Mouse (Mus musculus): ENCODE results near the gene Lhfpl2. TPM values are rescaled to one million over a fixed set of nuclear protein-coding genes. Genes with fewer than 3 reads are reported as not detected.
A peak's percentile ranks its signal among the peaks of the same experiment; 100 is the strongest.

The Lhfpl2 gene
- total RNA-seq, 2 experiments from 2014 or later: 14.3 to 15.8 TPM

DNA sequence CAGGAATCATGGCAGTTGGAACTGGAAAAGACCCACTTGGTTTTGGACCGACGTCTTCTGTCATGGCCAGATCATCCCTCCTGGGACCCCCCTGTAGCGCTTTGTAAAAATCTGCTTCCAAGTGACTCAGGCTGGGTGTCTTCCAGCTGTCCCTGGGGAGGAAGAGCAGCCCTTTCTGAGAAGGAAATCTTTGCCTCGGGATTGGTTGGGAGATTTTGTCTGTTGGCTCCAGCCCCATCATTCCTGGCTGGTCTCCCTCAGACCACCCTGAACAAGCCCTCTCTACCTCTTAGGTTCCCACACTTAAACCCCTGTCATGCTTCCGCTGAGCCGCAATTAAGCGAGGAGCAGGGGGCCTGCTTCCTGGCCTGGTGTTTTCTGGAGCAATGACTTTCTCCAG lies 77.6 kb downstream of the Lhfpl2 start:
- DNase-seq (ENCODE audit: low spot score in 2 of 2): no peak

- DNase-seq (ENCODE audit: low spot score in 2 of 2): no peak
Observed at GRCm38 (mm10) chr13:94139713-94140445, 82.3 kb downstream of the Lhfpl2 start.

- no peak for DNase-seq (ENCODE audit: low spot score in 2 of 2)
Observed at GRCm38 (mm10) chr13:94140446-94140845, 82.8 kb downstream of the Lhfpl2 start.

GRCm38 (mm10) chr13:94143063-94143652 lies 85.6 kb downstream of the Lhfpl2 start:
- DNase-seq (ENCODE audit: low spot score in 2 of 2): no peak

DNA sequence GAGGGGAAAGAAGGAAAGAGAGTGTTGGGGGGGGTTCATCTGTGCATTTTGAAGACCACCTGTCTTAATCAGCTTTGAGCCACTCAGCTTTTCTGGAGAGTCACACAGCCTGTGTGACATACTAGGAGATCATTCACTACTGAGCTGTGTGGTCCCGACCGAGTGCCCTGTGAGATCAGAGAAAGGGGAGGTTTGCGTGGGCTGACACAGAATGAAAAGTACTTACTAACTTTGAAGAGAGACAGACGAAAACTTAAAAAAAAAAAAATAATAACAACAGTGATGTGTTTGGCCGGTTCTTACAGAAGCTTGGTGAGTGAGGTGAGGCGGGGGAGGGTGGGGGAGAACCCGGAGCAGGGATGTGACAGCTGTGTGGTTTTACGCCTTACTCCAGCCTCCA lies 86.9 kb downstream of the Lhfpl2 start:
- no peak for DNase-seq (ENCODE audit: low spot score in 2 of 2)

- DNase-seq (ENCODE audit: low spot score in 2 of 2): peak; percentile 33 to 55
Observed at GRCm38 (mm10) chr13:94147257-94147656, 89.7 kb downstream of the Lhfpl2 start.

DNA sequence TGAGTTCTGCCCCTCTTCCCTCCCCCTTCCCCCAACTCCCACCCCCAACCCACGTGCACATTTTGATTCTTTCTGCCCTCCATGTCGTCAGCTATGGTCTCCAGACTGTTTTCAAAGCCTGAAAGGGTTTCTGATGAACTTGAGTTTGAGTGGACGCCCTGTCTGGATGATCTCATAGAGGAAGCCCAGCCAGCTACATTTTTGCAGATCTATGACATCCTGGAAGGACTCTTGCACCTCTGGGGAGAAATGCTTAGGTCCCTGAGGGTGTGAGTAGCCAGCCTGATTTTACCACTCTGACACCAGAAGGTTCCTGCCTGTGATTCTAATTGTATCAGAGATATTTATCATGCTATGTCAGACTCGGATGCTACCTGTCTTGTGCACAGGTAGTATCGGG lies 91.4 kb downstream of the Lhfpl2 start:
- DNase-seq (ENCODE audit: low spot score in 2 of 2): no peak

DNA sequence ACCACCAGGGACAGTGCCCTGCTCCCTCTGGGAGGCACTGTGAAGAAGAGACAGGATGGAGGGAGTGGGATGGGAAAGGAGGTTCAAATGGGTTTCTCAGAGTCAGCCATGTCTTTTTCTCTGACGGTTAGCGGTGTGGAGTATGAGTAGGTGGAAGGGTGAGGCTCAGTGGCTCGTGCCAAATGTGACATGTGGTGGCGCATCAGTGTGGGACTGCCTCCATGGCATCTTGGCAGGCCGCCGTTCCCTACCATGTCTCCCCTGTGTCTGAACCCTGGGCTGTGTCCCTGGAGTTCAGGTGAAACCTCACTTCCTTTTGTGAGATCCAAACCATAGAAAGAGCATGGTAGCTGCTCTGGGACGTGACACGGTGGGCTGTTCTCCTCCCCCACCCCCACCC lies 92.2 kb downstream of the Lhfpl2 start:
- DNase-seq (ENCODE audit: low spot score in 2 of 2): no peak

DNA sequence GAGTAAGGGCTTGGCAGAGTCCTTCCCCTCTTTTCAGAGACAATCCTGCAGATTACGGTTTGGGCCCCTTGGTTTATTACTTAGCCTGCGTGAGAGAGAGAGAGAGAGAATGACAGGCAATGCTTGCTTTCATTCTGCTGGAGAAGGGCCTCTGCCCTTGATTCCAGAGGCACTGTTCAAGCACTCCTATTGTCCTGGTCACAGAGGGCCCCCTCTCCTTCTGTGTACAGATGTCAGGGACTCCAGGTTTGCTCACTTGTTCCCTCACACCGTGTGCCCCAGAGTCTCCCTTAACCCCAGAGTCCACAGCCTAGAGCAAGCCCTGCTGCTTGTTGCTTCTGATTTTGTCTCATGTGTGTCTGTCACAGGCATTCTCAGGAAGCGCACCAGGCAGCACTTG lies 93.7 kb downstream of the Lhfpl2 start:
- no peak for DNase-seq (ENCODE audit: low spot score in 2 of 2)

- no peak for DNase-seq (ENCODE audit: low spot score in 2 of 2)
Observed at GRCm38 (mm10) chr13:94152836-94153235, 95.2 kb downstream of the Lhfpl2 start.

GRCm38 (mm10) chr13:94153658-94154057 lies 96.1 kb downstream of the Lhfpl2 start:
- no peak for DNase-seq (ENCODE audit: low spot score in 2 of 2)

- no peak for DNase-seq (ENCODE audit: low spot score in 2 of 2)
Observed at GRCm38 (mm10) chr13:94154512-94155296, 97.1 kb downstream of the Lhfpl2 start.

DNA sequence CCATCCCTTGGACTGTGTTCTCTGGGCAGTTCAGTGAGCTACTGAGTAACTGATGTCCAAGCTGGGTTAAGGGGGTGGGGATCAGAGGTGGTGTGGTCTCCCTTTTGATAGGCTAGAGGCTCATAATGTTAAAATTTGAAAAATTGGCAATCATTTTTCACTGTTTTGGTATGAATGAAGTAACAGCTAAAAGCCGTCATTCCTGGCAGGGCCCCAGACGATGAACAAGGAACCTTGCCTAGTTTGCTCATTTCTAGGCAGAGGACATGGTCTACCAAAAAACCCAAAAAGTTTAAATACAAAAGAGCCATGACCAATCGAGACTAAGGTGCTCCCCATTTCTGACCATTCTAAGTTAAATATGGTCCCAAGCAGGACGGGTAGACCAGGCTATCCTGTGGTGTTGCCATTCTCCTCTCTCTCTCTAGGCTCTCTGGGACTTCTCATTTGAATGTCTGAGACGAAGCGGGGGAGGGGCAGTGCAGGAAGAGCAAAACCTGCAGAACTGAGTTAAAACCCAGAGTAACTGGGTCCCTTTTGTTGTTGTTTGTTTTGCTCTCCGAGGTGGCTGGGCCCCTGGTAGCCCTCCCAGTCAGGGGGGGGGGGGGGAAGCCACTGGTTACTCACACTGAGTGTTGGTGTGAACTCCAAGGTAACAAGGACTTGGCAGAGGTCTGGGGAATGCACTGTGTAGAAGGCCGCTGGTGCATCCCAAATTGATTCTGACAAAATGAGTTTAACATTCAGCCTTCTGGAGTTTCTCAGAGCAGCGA lies 98.2 kb downstream of the Lhfpl2 start:
- no peak for DNase-seq (ENCODE audit: low spot score in 2 of 2)

DNA sequence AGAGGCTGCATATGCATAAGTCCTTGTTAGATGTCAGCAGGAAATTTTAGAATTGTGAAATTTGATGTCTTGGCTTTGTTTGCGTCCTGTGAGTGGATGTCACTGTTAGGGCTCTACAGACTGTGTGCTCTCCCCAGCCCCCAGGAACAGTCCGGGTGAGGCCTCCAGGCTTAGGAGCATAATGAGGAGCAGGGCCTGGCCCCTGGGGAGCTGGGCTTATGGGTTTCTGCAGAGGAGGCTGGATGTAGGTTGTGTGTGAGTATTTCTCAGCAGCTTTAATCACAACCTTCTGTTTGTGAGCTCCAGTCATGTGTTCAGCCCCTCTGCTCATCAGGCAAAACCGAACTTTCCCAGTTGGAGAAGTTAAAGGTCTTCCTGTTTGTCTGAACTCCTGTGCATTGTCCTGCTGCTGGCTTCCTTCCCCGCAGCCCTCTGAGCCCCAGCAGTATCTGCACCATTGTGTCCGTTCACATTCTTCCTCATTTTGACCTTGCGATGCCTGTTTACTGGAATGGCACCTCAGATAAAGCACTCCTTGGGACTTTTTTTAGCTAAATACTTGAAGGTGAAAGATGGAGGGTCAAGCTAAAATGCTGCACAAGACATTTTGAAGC lies 101.4 kb downstream of the Lhfpl2 start:
- no peak for DNase-seq (ENCODE audit: low spot score in 2 of 2)

GRCm38 (mm10) chr13:94159478-94160220 lies 102.1 kb downstream of the Lhfpl2 start:
- DNase-seq (ENCODE audit: low spot score in 2 of 2): no peak

DNA sequence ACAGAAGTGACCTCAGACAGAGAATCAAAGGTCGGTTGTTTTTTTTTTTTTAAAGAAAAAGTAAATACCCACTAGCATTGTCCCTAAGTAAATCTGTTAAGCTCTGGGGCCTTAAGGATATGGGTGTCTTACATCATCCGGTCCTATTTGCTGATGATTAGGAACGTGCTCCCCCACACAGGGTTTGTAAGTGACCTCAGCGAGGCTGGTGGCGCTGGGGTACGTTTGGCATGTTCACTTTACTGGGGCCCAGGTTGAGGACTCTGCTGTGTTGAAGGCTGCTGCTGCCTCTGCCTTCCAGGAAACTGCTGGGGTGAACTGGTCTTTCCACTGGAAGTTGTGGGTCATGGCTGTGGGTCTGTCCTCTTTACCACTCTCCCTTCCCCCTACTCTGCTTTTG lies 106.9 kb downstream of the Lhfpl2 start:
- DNase-seq (ENCODE audit: low spot score in 2 of 2): no peak

DNA sequence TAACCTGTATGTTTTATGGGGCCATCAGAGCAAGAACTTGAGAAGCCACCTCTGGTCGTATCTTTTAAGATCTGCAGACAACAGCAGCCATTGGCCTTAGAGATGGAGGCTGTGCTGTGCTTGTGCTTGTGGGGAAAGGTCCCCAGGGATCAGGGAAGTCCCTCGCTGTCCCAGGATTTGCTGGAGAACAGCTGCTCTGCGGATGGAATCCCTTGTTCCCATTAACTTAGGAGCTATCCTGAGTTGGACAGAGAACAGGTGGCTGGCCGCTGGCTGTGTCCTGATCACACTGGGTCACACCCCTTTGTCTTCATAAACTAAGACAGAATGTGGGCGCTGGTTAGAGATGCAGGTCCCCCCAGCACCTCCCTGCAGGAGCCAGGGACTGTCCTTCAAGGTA lies 110.7 kb downstream of the Lhfpl2 start:
- no peak for DNase-seq (ENCODE audit: low spot score in 2 of 2)

DNA sequence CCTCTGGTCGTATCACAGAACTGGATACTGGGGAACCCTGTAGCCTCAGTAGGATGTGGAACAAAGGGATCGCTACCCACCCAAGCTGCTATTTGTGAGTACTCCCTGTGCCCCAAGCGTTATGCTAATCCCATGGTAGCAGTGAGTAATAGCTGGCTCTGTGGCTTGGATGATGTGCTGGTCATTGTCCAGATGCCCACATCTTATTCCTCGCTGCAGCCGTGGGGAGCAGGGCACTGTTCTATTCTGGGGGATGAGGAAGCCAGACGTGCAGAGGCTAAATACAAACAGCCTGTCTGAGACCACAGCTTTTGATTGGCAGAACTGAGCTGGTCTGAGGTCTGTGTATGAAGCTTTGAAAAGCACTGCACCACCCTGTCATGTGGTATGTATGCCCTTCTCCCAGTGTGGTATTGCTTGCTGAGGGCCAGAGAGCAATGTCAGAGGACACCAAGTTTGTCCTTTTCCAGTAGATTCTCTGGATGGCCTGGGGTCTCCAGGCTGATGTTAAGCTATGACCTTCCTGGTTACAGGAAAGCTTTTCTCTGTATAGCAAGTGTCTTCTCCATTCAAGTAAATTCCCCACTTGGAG lies 111.8 kb downstream of the Lhfpl2 start:
- no peak for DNase-seq (ENCODE audit: low spot score in 2 of 2)

DNA sequence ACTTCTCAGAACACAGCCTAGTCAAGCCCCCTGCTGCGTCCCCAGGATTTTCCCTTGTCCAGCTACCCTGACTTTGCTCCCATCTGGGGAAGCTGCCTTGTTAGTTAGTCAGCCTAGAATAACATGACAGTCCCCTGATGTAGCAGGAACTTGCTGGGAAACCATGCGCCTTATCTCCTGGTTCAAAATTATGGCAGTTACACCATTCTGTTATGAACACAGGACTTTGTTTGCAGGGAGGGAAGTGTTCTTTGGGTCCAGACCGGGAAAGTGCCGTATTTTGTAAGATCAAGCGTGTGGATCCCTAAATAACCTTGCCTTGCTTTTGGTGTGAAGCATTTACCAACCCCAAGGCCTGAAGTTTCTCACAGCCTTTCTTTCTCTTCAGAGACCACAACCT lies 114.0 kb downstream of the Lhfpl2 start:
- DNase-seq (ENCODE audit: low spot score in 2 of 2): no peak

All from left cerebral cortex, adult 18-20 months (tissue).